ENCODE assay signal across 20 mouse cellular contexts in the genomic region with DNA sequence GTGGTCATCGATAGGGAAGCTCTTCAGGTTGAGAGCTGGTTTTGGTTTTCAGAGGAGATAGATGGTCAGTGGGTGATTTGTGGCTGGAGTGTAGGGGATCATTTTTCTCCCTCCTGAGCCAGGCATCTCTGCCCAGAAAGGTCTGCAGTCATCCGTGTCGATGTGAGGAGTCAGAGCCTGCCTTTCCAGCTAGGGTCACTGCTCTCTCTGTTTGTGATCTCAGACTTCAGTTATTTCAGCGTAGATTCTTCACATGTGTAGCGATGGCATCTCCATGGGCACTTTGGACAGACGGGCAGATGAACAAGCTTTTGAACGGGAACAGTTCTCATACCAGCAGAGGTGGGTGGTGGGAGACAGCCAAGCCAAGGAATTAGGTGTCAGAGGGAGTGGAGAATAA.
DNase-seq lines count a peak whose midpoint lies in the region; ATAC-seq and TF ChIP-seq lines count a peak whose summit lies in the region.
"Had no signal": no experiment of that assay in that cellular context is flagged by ENCODE, and none has a peak within 500 bp of the region (broad histone marks: within the 10 kb centered on the region; RNA-seq: fewer than 3 reads in every experiment).

No protein-coding gene starts in this region.

- H3K9ac ChIP-seq in kidney, embryonic 15.5 days, result no peak overlapping the region
- H3K9ac ChIP-seq: forebrain, embryonic 13.5 days; heart, embryonic 15.5 days; hindbrain, embryonic 13.5 days; liver, embryonic 13.5 days; midbrain, embryonic 12.5 days had no signal

- H3K4me1 ChIP-seq in kidney, embryonic 15.5 days, result peaks cover 72% of the 10 kb centered on the region

- H3K4me3 ChIP-seq in gastrocnemius, adult 2 months, result no peak overlapping the region
- H3K4me3 ChIP-seq in kidney, embryonic 15.5 days (replicated peaks), result no peak overlapping the region
- H3K4me3 ChIP-seq: forebrain, embryonic 13.5 days; heart, adult 2 months; heart, embryonic 15.5 days; hindbrain, embryonic 13.5 days; liver, embryonic 13.5 days; midbrain, embryonic 12.5 days had no signal

- WGBS in kidney, embryonic 15.5 days, result 27% methylated on average over 7 of the region's 7 CpGs

- H3K4me2 ChIP-seq in kidney, embryonic 15.5 days, result no peak overlapping the region
- H3K4me2 ChIP-seq: forebrain, embryonic 13.5 days; heart, embryonic 15.5 days; hindbrain, embryonic 13.5 days; liver, embryonic 13.5 days; midbrain, embryonic 12.5 days had no signal

- H3K27me3 ChIP-seq in kidney, embryonic 15.5 days, result no peaks in the 10 kb centered on the region
- H3K27me3 ChIP-seq: forebrain, embryonic 13.5 days; heart, embryonic 15.5 days; liver, embryonic 13.5 days; midbrain, embryonic 12.5 days had no signal

- H3K27ac ChIP-seq in gastrocnemius, adult 2 months, result peak overlapping the region; percentile 78
- H3K27ac ChIP-seq in kidney, embryonic 15.5 days, result peak overlapping the region; percentile 87
- H3K27ac ChIP-seq: heart, adult 2 months; heart, embryonic 15.5 days; liver, embryonic 13.5 days; midbrain, embryonic 12.5 days had no signal

- H3K36me3 ChIP-seq in kidney, embryonic 15.5 days, result 0 out of 2 replicates have a peak, but pooled peaks cover 3% of the 10 kb centered on the region
- H3K36me3 ChIP-seq: heart, embryonic 15.5 days; hindbrain, embryonic 13.5 days; liver, embryonic 13.5 days; midbrain, embryonic 12.5 days had no signal

- no peak for TF ChIP-seq CTCF in gastrocnemius, adult 2 months (IDR thresholded peaks at IDR 0.05)

- peak; percentile 72 for ATAC-seq in kidney, embryonic 15.5 days (replicated peaks; ENCODE audit: low FRiP score)
- no peak for ATAC-seq in activated CD4-positive, CD25-positive, alpha-beta regulatory T cell, adult 4 months
- ATAC-seq: forebrain, embryonic 13.5 days had no signal

- peaks cover 5% of the 10 kb centered on the region; the same call in 1 of the 2 replicates for H3K9me3 ChIP-seq in kidney, embryonic 15.5 days (replicated peaks)
- H3K9me3 ChIP-seq: forebrain, embryonic 13.5 days; heart, embryonic 15.5 days; hindbrain, embryonic 13.5 days; liver, embryonic 13.5 days; midbrain, embryonic 12.5 days had no signal

- DNase-seq in gastrocnemius, adult 2 months, result peak; percentile 64
- no peak for DNase-seq in gastrocnemius, postnatal 14 days
- peak; percentile 48 for DNase-seq in Muller cell, postnatal 12 days (ENCODE audit: inconsistent ontology term)
- DNase-seq in kidney, postnatal 36 days, result peak; percentile 51 to 66
- DNase-seq in cerebellum, postnatal 14 days, result no peak
- DNase-seq: adrenal gland, adult 2 months; cerebellum, adult 11 months; cerebellum, postnatal 36 days; heart, adult 2 months; heart, postnatal 36 days; liver, embryonic 13.5 days; lung, adult 2 months; lung, postnatal 14 days; thymus, postnatal 36 days had no signal

- intact Hi-C loops in gastrocnemius, adult 2 months (cut with DNase I), result loop anchor here (5.0 kb wide), 1 partner anchor 82 kb away; no protein-coding TSS in a partner anchor
- intact Hi-C loops in gastrocnemius, postnatal 14 days (cut with DNase I; ENCODE audit: low total_unique reads), result no loop called here

Comparison
In these comparisons a context has a peak if more than half of its experiments do, and no peak if none do; other contexts are left out.
1. DNase-seq: peak in gastrocnemius, adult 2 months (single experiment), Muller cell, postnatal 12 days (single experiment) and kidney, postnatal 36 days (2 of 2); none in gastrocnemius, postnatal 14 days (single experiment) and cerebellum, postnatal 14 days (0 of 2).